Mouse (Mus musculus): Measurements from ENCODE around the gene St3gal3.
A peak's percentile ranks its signal among the peaks of the same experiment; 100 is the strongest.

- no peak for TF ChIP-seq CTCF (IDR thresholded peaks at IDR 0.05; ENCODE audit: low read depth, low read length)
- TF ChIP-seq GATA1 (IDR thresholded peaks at IDR 0.05; ENCODE audit: borderline replicate concordance, low read length): no peak
- TF ChIP-seq POLR2AphosphoS5 (IDR thresholded peaks at IDR 0.05; ENCODE audit: insufficient replicate concordance, low read depth, low read length): no peak
- peak; percentile 84 for TF ChIP-seq TAL1 (conservative IDR thresholded peaks at IDR 0.05; ENCODE audit: low read depth, low read length)
- no peak for TF ChIP-seq GATA2 (IDR thresholded peaks at IDR 0.05; ENCODE audit: borderline replicate concordance, low read depth, low read length)
Measured at GRCm38 (mm10) chr4:118079195-118079594, 55.5 kb downstream of the St3gal3 start.

Measured in G1E (cell line).